Mouse (Mus musculus): ENCODE measurements at regions not wholly inside any gene's neighbourhood (a gene's known extent, or its start where the extent isn't known, plus 50 kb on each side); places are given as distances from the start of the nearest gene placed in this dataset.

DNA sequence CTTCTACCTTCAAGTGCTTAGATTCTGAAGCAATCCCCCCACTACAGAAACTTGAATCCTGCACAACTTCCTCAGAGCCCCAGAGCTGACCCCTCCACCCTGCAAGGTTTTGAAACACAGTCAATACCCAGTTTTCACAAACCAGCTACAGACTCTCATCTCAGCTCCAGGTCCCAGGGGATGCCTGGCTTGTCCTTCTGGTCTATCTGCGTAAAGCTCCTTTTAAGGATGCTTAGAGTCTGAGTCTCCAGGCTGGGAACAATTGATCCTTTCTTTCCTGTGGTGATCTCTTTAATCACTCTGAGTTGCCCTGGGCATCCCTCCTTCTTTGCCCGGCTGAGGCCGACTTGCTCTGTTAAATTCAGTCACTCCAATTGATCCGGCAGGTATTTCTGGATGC lies 500.4 kb downstream of the Med13l start:
- no peak for DNase-seq (ENCODE audit: low spot score in 2 of 2)

GRCm38 (mm10) chr5:119062478-119062877 lies 502.0 kb downstream of the Med13l start:
- no peak for DNase-seq (ENCODE audit: low spot score in 2 of 2)

DNA sequence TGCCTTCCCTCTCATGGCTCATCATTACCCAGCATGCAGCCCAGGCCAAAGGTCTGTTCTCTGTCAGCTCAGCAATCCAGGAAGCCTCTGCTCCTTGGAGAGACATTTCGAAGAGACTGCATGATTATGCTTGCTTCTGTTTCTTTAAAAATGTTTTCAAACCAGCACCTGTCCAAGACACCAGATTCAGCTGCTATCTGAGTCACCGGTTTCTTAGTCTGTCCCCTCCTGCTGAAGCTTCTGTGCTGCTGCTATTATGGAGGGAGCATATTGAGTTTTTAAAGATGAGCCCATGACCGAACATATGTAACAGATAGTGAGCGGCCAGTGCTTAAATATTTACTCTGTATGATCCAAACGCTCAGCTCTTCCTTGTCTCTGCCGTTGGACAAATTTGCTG lies 506.2 kb downstream of the Med13l start:
- DNase-seq (ENCODE audit: low spot score in 2 of 2): no peak

GRCm38 (mm10) chr5:119069765-119070333 lies 509.4 kb downstream of the Med13l start:
- no peak for DNase-seq (ENCODE audit: low spot score in 2 of 2)

DNA sequence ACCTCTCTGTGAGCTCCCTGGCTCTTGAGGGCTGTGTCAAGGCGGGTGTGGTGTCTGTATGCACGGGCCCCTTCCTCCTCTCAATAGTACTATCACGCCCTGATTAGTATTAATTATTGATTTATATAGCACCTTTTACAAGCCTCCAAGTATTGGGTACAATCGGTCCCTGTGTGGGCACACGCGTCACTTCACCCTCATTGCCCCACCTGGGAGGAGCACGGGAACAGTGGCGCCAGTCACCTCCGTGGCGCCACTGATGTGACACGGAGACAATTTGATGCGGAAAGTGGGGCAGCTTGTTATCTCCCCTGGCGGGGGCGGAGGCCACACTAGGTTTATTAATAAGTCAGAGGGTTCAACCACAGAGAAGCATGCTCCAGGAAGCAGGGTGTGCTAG lies 512.2 kb downstream of the Med13l start:
- DNase-seq (ENCODE audit: low spot score in 2 of 2): no peak

- DNase-seq (ENCODE audit: low spot score in 2 of 2): no peak
Observed at GRCm38 (mm10) chr5:119080747-119081146, 520.3 kb downstream of the Med13l start.

DNA sequence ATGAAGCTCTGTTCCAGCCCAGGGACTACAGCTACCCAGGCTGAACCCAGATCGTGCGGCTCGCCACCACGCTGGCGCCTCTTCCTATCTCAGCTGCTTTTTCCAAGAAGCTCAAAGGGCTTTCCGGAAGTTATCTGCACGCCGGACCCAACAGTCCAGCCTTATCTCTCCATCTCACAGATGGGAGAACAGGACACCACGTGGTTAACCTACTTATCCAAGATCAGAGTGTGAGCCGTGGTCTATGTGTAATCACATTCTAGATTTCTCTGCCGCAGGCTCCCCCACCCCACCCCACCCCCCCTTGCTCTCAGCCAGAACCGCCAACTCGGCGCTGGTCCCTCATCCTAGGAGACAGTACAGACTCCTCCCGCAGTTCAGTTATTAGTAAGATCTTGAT lies 522.4 kb downstream of the Med13l start:
- DNase-seq (ENCODE audit: low spot score in 2 of 2): no peak

GRCm38 (mm10) chr5:119097576-119098193 lies 537.2 kb downstream of the Med13l start:
- DNase-seq (ENCODE audit: low spot score in 2 of 2): no peak

DNA sequence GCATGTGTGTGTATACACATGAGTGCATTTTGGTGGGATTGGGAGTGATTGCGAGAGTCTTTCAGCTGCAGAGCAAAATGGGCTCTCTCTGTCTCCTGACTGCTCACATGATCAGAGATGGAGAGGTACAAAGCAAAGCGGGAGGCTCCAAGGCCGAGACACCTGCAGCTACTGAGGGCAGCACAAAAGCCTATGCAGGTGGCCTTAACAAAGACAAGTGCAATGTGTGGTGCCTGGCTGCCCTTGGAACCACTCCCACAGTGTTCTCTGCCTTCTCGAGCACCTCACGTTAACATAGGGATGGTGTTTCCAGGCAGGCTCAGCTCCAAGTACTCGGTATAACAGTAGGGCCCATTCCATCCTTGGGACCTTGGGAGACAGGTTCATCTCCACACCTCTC lies 539.3 kb downstream of the Med13l start:
- no peak for DNase-seq (ENCODE audit: low spot score in 2 of 2)

DNA sequence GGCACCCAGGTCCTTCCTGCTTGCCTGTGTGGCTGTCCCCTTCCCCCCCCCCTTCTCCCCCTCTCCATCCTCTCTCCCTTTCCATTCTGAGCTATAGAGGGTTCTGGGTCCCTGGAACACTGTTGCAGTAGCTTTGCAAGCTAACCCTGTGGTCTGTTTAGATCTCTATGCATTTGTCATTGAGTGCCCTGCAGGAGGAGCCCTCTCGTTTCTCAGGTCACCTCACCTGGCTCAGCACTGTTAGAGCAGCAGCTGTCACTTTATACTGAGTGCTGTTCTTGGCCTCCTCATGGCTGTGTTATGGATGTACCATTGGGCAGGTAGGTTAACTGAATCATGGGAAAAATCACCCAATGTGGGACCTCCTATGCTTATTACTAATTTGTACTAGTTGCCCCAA lies 543.0 kb downstream of the Med13l start:
- DNase-seq (ENCODE audit: low spot score in 2 of 2): no peak

- no peak for DNase-seq (ENCODE audit: low spot score in 2 of 2)
Observed at GRCm38 (mm10) chr5:119107898-119108297, 547.4 kb downstream of the Med13l start.

DNA sequence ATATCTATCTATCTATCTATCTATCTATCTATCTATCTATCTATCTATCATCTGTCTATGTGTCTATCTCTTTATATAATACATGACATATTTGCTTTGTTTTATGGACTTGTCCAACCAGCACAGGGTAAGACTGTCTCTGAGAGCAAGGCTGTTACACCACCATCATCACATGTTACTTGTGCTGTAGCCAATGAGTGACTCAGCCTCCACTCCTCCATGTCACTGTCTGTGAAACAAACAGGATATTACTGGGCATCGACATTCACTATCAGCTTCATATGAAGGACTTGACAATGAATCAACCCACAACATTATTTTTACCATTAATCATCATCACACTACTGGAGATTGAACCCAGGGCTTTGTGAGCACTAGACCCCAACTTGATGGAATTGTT lies 549.0 kb downstream of the Med13l start:
- DNase-seq (ENCODE audit: low spot score in 2 of 2): no peak

- DNase-seq (ENCODE audit: low spot score in 2 of 2): no peak
Observed at GRCm38 (mm10) chr5:119114074-119114473, 553.6 kb downstream of the Med13l start.

DNA sequence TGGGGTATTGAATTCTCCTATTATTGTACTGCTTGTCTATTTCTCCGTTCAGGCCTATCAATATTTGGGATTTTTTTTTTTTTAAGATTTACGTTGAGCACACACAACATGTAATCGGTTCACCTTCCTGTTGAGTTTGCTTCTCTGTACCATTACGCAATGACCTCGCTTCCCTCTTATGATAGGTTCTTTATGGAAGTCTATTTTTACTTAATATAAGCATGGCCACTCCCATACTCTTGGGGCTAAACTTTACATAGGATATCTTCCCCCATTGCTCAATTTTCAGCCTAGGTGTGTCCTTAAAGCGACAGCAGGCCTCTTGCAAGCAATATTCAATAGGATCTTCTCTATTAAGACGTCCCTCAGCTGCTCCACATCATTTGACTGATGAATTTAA lies 544.7 kb upstream of the Tbx3 start:
- no peak for DNase-seq (ENCODE audit: low spot score in 2 of 2)

- DNase-seq (ENCODE audit: low spot score in 2 of 2): no peak
Observed at GRCm38 (mm10) chr5:119130176-119130575, 540.3 kb upstream of the Tbx3 start.

GRCm38 (mm10) chr5:119131461-119131860 lies 539.0 kb upstream of the Tbx3 start:
- DNase-seq (ENCODE audit: low spot score in 2 of 2): no peak

- DNase-seq (ENCODE audit: low spot score in 2 of 2): no peak
Observed at GRCm38 (mm10) chr5:119133378-119133777, 537.1 kb upstream of the Tbx3 start.

GRCm38 (mm10) chr5:119136916-119137315 lies 533.6 kb upstream of the Tbx3 start:
- DNase-seq (ENCODE audit: low spot score in 2 of 2): no peak

GRCm38 (mm10) chr5:119137409-119137808 lies 533.1 kb upstream of the Tbx3 start:
- DNase-seq (ENCODE audit: low spot score in 2 of 2): no peak

GRCm38 (mm10) chr5:119137821-119138221 lies 532.6 kb upstream of the Tbx3 start:
- peak in 1 of 2 experiments; percentile 45 for DNase-seq (ENCODE audit: low spot score in 2 of 2)

DNA sequence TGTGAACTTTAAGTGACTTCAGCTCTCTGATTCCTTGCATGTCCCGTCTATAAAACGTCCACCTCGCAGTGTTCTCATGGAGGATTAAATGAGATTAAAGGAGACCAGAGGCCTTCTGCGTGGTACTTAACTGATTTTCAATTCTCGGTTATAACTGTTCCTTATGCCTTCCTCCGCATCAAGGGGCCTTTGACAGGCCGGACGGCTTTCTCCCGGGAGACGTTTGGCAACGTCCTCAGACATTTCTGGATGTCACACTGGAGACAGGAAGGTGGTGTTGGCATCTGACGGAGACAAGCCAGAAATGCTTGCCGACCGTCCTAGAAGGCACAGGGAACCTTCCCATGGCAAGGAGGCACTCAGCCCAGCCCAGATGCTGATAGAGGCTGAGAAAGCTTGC lies 532.2 kb upstream of the Tbx3 start:
- DNase-seq (ENCODE audit: low spot score in 2 of 2): no peak

GRCm38 (mm10) chr5:119139336-119139735 lies 531.1 kb upstream of the Tbx3 start:
- no peak for DNase-seq (ENCODE audit: low spot score in 2 of 2)

GRCm38 (mm10) chr5:119139816-119140215 lies 530.7 kb upstream of the Tbx3 start:
- no peak for DNase-seq (ENCODE audit: low spot score in 2 of 2)

DNA sequence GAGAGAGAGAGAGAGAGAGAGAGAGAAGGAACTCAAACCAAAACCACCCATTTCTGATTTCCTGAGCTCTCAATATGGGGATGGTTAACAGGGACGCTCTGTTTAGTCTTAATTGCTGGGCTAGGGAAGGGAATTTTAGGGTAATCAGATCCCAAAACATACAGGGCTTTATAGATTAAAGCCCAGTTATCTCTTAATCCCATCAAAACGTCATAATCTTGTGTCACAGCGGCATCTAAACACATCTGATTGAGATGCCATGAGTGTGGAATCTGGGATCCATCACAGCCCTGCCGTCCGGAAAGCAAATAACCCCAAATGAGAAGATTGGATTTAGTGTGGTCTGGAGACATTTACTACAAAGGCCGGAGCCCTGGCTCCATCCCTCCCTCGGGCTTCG lies 527.1 kb upstream of the Tbx3 start:
- DNase-seq (ENCODE audit: low spot score in 2 of 2): no peak

Data from urinary bladder, postnatal 4 days (tissue).